Mouse (Mus musculus) testis, adult 2 months (tissue): ENCODE measurements around the gene Rpl36a-ps1. TPM values are rescaled to one million over a fixed set of nuclear protein-coding genes. Genes with fewer than 3 reads are reported as not detected.

ENCODE experiments used
- H3K27ac ChIP-seq: fragments of 200-500 bp; 2 replicates; pipeline ENCODE4 v1.5.1; 2012; ENCODE audit warnings: low read depth, low read length; ENCODE audit not compliant: control insufficient read depth, insufficient read depth
- H3K27me3 ChIP-seq: fragments of 200-500 bp; 2 replicates; pipeline ENCODE4 v1.6.1; 2012; ENCODE audit warnings: mild to moderate bottlenecking, low read length, moderate library complexity; ENCODE audit not compliant: control insufficient read depth, insufficient read depth
- H3K36me3 ChIP-seq: fragments of 200-500 bp; 2 replicates; pipeline ENCODE4 v1.6.1; 2012; ENCODE audit warnings: mild to moderate bottlenecking, low read length; ENCODE audit not compliant: control insufficient read depth, insufficient read depth
- H3K4me1 ChIP-seq: fragments of 200-500 bp; 2 replicates; pipeline ENCODE4 v1.6.1; 2012; ENCODE audit warnings: low read length; ENCODE audit not compliant: control insufficient read depth, insufficient read depth
- H3K4me3 ChIP-seq: fragments of 200-500 bp; 2 replicates; pipeline ENCODE4 v1.5.1; 2012; ENCODE audit warnings: low read depth, mild to moderate bottlenecking, low read length, moderate library complexity, mixed read lengths; ENCODE audit not compliant: control insufficient read depth
- CTCF ChIP-seq: fragments of 200-500 bp; IDR thresholded peaks from 2 replicates; pipeline ENCODE4 v1.5.1; 2012; ENCODE audit warnings: low read depth, mild to moderate bottlenecking, inconsistent platforms, low read length, moderate library complexity; ENCODE audit not compliant: control insufficient read depth, insufficient read depth, insufficient replicate concordance
- POLR2A ChIP-seq: fragments of 200-500 bp; IDR thresholded peaks from 2 replicates; pipeline ENCODE4 v1.6.1; 2012; ENCODE audit warnings: low read depth, mild to moderate bottlenecking, inconsistent platforms, low read length, moderate library complexity; ENCODE audit not compliant: control insufficient read depth
- polyA plus RNA-seq: library from polyadenylated mRNA; depleted of rRNA; stranded (reverse); fragments of >200 nt; gene quantifications from 2 replicates; pipeline ENCODE4 v1.2.3, GENCODE M21; 2012

Gene Rpl36a-ps1
- polyA plus RNA-seq, 1 experiment, result not detected

- no peak for TF ChIP-seq CTCF
- no peak for TF ChIP-seq POLR2A
- H3K36me3 ChIP-seq, result no peaks in the 10 kb centered on the region
- H3K4me3 ChIP-seq, result no peak overlapping the region
- no peaks in the 10 kb centered on the region for H3K4me1 ChIP-seq
- no peaks in the 10 kb centered on the region for H3K27me3 ChIP-seq
- H3K27ac ChIP-seq, result no peak overlapping the region
Measured at GRCm38 (mm10) chr14:98992482-98992881, 1.6 kb downstream of the Rpl36a-ps1 start.

- Histone ChIP-seq H3K4me1 (no peaks in the 10 kb centered on the region), H3K36me3 (no peaks in the 10 kb centered on the region), H3K27me3 (no peaks in the 10 kb centered on the region), H3K4me3 (no peak overlapping the region), H3K27ac (no peak overlapping the region)
- no peak for TF ChIP-seq POLR2A
- TF ChIP-seq CTCF, result no peak
Measured at GRCm38 (mm10) chr14:98990636-98991035, 3.5 kb downstream of the Rpl36a-ps1 start.

DNA sequence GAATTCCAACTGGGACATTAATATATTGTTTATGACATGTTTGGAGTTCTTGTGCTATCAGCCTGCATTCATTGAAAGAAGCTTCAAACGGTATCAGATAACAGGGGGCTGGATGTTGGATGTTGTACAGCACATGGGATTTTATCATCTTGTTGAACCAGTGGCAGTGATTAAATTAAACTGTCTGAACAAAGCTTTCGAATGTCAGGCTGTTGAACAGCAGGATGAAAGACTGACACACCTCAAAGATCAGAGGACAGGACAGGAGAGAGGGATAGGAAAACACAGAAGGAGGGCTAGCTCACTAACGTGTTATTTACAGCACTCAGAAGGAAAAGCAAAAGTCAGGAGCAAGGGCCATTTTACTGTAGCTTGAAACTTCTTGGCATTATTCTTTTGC lies 4.3 kb downstream of the Rpl36a-ps1 start:
- Histone ChIP-seq H3K4me1 (no peaks in the 10 kb centered on the region), H3K27me3 (no peaks in the 10 kb centered on the region), H3K4me3 (no peak overlapping the region), H3K36me3 (no peaks in the 10 kb centered on the region), H3K27ac (no peak overlapping the region)
- no peak for TF ChIP-seq CTCF
- no peak for TF ChIP-seq POLR2A

DNA sequence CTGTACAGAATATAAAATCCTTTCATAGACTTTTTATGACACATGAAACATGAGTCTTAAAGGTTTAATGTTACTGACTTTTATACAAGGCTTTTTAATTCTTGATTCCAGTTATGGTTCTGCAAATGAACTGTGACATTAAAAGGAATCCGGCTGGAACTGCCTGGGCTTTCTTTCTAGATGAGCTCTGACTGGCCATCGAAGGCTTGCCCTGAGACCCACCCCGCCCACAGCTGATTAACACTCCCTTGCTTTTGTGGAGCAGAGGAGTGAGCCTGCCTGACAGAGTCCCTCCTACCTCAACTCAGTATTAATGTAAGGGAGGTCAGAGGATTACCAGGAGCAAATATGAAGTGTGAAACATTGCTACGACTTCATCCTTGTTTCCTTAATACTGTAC lies 22.2 kb downstream of the Rpl36a-ps1 start:
- no peak for TF ChIP-seq POLR2A
- H3K27me3 ChIP-seq, result no peaks in the 10 kb centered on the region
- H3K27ac ChIP-seq, result no peak overlapping the region
- no peaks in the 10 kb centered on the region for H3K36me3 ChIP-seq
- H3K4me3 ChIP-seq, result no peak overlapping the region
- no peaks in the 10 kb centered on the region for H3K4me1 ChIP-seq

- no peak for TF ChIP-seq POLR2A
Measured at GRCm38 (mm10) chr14:98958978-98959658, 35.0 kb downstream of the Rpl36a-ps1 start.

GRCm38 (mm10) chr14:98956788-98957187 lies 37.3 kb downstream of the Rpl36a-ps1 start:
- Histone ChIP-seq H3K4me1 (no peaks in the 10 kb centered on the region; the same call in 1 of the 2 replicates), H3K4me3 (no peak overlapping the region), H3K27me3 (no peaks in the 10 kb centered on the region), H3K27ac (no peak overlapping the region), H3K36me3 (no peaks in the 10 kb centered on the region)
- TF ChIP-seq POLR2A (no peak), CTCF (no peak)

More at GRCm38 (mm10) chr14:98958978-98959658, 35.0 kb downstream of the Rpl36a-ps1 start:
- no peak overlapping the region for H3K27ac ChIP-seq
- no peaks in the 10 kb centered on the region for H3K36me3 ChIP-seq
- no peaks in the 10 kb centered on the region; the same call in 1 of the 2 replicates for H3K4me1 ChIP-seq
- H3K27me3 ChIP-seq, result no peaks in the 10 kb centered on the region
- no peak overlapping the region; the same call in 1 of the 2 replicates for H3K4me3 ChIP-seq

GRCm38 (mm10) chr14:98952441-98952840 lies 41.7 kb downstream of the Rpl36a-ps1 start:
- H3K36me3 ChIP-seq, result no peaks in the 10 kb centered on the region
- TF ChIP-seq POLR2A, result no peak
- no peaks in the 10 kb centered on the region for H3K27me3 ChIP-seq
- H3K4me3 ChIP-seq, result no peak overlapping the region
- no peaks in the 10 kb centered on the region; the same call in 1 of the 2 replicates for H3K4me1 ChIP-seq
- H3K27ac ChIP-seq, result no peak overlapping the region
